Mouse (Mus musculus) liver (tissue): ENCODE data around the gene Sepsecs.

Experiments
- DNase-seq: peaks from one replicate; pipeline ENCODE4 v3.0.0-alpha.2; 2020; ENCODE audit warnings: mixed read lengths

Gene Sepsecs

GRCm38 (mm10) chr5:52609672-52610071 lies 59.8 kb downstream of the Sepsecs start:
- no peak for DNase-seq

- DNase-seq, result no peak
Observed at GRCm38 (mm10) chr5:52604582-52605041, 64.9 kb downstream of the Sepsecs start.

- no peak for DNase-seq
Observed at GRCm38 (mm10) chr5:52590612-52591011, 78.9 kb downstream of the Sepsecs start.
